Mouse (Mus musculus) G1E (cell line): ENCODE results near the gene Rasl11a.

Source experiments
- CTCF ChIP-seq: IDR thresholded peaks from 2 replicates; pipeline ENCODE4 v1.5.1; 2012; ENCODE audit warnings: low read depth, low read length, inconsistent platforms, mixed read lengths
- GATA2 ChIP-seq: IDR thresholded peaks from 2 replicates; pipeline ENCODE4 v1.6.1; 2012; ENCODE audit warnings: low read depth, low read length, inconsistent platforms, borderline replicate concordance
- POLR2AphosphoS5 ChIP-seq: IDR thresholded peaks from 2 replicates; pipeline ENCODE4 v1.6.1; 2012; ENCODE audit warnings: low read depth, low read length, inconsistent platforms; ENCODE audit not compliant: insufficient replicate concordance
- TAL1 ChIP-seq: conservative IDR thresholded peaks from 2 replicates; pipeline ENCODE4 v1.6.1; 2012; ENCODE audit warnings: low read depth, low read length, inconsistent platforms, mixed read lengths

DNA sequence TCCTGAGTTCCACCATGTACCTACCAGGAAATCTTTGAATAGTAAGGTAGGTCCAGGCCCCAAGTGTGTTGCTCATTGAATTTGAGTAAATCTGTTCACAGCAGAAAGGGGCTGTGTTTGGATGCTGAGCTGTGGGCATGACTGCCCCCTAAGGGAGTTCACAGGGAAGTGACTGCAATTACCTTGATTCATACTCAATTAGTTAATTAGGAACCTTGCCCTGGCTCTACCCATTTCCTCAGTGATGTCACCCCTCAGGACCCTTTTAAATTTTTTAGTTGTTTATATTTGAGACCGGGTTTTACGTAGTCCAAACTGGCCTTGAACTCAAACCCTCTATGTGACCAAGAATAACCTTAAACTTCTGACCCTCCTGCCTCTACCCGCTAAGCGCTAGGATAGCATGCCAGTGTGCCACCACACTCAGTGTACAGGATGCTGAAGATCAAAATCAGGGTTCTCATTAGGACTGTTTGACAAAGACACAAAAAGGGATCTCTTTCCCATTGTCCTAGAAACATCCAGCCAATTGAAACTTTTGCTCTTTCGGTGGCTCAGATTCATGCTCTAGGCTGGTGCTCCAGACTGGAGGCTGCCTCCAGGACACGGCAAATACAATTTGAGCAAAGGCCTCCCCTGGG is 450 bp upstream of the Rasl11a start:
- TF ChIP-seq TAL1 (no peak), CTCF (no peak), GATA2 (no peak), POLR2AphosphoS5 (no peak)
